Mouse (Mus musculus): ENCODE measurements around the gene Trib2.

The Trib2 gene

GRCm38 (mm10) chr12:15816740-15817178 is at the start of gene Trib2:
Gene Trib2 (minus strand): TSS chr12:15816922.
- peak; percentile 31 for DNase-seq (ENCODE audit: low spot score)

- DNase-seq (ENCODE audit: low spot score) = no peak
Measured at GRCm38 (mm10) chr12:15858005-15858404, 41.3 kb upstream of the Trib2 start.

DNA sequence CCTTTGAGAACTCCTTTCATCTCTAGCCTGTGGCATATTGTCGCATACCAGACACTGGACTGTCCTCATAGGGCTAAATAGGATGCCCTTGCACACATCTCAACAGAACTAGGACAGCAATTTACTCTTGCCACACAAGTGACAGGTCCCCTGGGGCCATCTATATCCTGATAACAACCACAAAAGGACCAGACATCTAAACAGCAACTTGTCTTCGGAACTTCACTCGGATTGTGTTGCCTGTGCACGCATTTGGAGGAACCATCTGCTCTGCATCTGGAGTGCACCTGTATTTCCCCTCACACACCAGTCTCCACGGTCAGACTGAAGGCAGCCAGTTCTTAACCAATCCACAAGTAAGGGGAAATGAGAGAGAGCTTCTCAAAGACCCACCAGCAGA is 39.2 kb upstream of the Trib2 start:
- DNase-seq (ENCODE audit: low spot score) = no peak

DNA sequence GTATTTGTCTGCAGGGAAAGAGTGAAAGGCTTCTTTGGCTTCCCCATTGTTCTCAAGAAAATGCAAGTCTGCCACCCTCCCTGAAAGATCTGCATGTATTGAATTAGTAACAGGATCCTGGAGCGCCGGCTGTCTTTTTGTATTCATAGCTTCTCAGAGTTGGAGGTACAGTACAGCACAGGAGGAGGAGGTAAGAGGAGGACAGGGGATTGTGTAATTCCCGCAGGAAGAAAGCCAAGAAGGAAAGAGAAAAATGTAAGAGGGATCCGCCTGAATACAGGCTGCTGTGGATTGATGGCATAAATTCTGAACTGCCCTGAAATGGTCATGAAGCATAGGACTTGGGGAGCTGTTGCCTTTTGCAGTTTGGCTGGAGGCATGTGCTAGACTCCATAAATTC is 36.1 kb upstream of the Trib2 start:
- no peak for DNase-seq (ENCODE audit: low spot score)

DNA sequence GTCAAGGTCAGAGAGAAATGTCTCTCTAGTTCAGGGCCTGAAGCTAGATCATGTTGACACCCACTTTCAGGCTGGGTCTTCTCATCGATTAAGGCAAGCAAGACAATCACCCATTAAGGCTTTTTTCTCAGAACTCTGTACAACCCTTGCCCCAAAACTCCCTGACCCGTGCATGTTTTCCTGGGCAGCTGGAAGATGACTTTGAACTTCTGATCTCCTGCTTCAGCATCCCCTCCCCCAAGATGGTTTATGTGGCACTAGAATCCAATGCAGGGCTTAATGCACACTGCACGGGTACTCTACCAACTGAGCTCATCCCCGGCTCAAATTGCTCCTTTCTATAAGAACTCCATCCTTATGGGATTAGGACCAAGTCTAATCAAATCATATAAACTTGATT is 35.3 kb upstream of the Trib2 start:
- DNase-seq (ENCODE audit: low spot score) = no peak

GRCm38 (mm10) chr12:15850441-15850895 is 33.7 kb upstream of the Trib2 start:
- no peak for DNase-seq (ENCODE audit: low spot score)

DNA sequence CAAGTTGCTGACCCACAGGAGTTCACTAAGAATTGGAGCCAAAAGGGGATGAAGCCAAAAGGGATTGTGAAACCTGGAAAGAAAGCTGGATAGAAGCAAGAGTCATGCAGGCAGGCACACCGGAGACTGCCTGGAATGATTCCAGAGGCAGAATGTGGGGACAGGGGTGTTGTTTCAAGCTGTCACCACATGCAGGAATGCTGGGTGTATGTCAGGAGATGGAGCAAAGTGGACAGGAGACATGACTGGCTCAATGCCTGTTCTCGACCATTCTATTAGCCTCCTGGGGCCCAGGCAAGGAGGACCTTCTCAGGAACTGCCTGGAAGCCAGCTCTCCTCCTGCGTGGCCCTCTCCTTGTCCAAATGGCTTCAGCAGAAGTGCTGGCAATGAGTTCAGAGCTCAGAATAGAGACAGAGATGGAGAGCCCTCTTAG is 33.2 kb upstream of the Trib2 start:
- no peak for DNase-seq (ENCODE audit: low spot score)

DNA sequence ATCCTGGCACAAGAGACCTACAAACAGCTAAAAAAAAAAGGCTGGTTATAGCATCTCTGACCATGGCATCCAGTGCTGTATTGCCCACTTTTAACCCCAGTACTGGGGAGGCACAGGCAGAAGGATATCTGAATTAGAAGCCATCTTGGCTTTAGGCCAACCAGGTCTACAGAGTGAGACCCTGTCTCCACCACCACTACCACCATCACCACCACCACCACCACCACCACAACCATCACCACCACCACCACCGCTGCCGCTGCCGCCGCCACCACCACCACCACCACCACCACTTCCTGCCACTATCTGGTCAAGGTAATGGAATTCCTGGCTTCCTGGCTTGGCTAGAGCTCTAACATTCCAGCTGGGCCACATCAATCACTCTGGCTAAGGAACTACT is 31.7 kb upstream of the Trib2 start:
- DNase-seq (ENCODE audit: low spot score) = no peak

GRCm38 (mm10) chr12:15844701-15845100 is 28.0 kb upstream of the Trib2 start:
- no peak for DNase-seq (ENCODE audit: low spot score)

DNA sequence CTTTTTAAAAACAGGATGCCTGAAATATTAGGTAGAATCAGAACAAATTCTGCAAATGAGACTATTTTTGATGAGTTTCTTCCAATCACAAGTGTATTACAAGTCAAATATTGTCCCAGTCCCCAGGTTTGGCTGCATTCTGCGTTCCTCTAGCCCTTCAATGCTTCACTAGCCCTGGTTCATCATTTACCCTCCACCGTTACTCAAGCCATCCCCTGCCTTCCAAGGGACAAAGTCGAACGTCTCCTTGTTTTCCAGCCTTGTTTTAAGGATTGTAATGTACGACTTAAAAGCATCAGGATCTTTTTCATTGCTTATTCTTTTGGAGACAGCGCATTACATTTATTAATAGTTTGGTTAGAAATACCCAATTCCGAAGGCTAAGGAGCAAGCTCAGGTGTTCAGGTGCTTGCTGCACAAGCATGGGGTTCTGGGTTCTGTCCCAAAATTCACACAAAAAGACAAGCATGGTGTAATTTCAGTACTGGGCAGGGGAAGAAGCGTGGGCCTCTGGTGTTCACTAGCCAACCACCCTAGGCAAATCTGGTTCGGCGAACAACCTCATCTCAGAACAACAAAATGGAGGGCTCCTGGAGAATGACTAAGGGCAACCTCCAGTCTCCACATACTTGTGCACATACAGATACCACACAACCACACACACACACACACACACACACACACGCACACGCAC is 24.3 kb upstream of the Trib2 start:
- no peak for DNase-seq (ENCODE audit: low spot score)

GRCm38 (mm10) chr12:15838201-15838600 is 21.5 kb upstream of the Trib2 start:
- no peak for DNase-seq (ENCODE audit: low spot score)

GRCm38 (mm10) chr12:15837566-15837965 is 20.8 kb upstream of the Trib2 start:
- no peak for DNase-seq (ENCODE audit: low spot score)

DNA sequence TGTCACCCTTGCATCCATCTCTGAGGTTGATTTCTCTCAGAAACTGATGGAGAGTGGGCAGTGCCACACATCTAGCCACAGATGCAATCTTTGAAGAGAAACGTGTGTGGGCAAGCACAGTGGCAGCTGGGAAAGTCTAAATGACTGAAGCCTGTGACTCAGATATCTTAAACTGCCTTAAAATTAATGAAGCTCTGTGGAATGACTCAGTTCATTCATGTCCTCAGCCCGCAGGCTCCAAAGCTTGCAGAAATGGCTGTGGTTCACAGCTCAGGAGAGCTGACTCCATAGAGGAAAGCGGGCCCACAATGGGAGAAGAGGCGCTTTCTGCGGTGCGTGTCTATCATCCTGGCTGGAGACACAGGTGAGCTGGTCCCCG is 15.9 kb upstream of the Trib2 start:
- no peak for DNase-seq (ENCODE audit: low spot score)

DNA sequence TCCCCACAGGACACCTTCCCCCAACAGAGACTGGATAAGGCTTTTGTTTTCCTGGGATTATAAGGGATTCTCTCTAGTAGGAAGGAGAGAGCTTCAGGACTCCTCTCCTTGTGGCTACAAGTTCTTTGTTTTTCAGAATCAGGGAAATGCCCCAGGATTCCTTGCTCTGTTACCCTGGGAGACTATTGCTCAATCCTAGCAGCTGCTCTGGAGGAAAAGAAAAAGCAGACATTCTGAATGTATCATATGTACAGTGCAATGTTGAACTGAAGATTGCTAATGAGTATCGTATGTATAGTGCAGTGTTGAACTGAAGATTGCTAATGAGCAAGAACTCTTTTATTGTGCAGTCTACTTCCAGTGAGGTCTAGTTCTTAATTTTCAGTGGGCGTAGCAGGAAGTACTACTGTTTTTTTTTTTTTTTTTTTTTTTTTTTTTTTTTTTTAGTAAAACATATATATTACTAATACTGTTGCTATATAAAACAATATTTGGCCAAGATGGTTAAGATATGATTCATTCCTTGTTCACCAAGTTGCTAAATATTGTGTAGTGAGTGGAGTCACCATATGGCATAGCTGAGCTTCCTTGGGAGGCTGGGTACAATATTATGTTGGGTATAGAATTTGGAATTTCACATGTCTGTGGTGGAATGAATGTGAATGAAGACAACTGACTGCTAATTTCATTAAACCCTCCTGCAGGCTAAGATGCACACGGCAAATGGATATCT is 15.4 kb upstream of the Trib2 start:
- DNase-seq (ENCODE audit: low spot score) = no peak

DNA sequence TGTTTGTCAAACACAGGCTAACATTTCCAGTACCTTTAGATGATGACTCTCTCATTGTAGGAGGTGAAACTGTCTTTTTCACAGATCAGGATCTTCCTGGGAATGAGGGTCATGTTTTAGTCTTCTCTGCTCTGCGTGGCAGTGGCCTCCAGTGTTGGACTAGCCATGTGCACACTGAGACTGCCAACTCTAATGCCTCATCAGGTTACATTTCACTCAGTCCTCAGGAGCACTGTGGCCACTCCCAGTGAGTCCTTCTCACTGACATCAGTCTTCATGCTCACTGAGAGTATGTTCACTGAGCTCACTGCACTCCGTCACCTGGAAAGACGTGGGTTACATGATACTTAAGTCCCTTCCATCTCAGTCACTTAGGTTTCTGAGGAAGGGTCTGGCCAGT is 14.0 kb upstream of the Trib2 start:
- no peak for DNase-seq (ENCODE audit: low spot score)

GRCm38 (mm10) chr12:15828815-15829398 is 12.2 kb upstream of the Trib2 start:
- DNase-seq (ENCODE audit: low spot score) = no peak

GRCm38 (mm10) chr12:15821019-15821418 is 4.3 kb upstream of the Trib2 start:
- no peak for DNase-seq (ENCODE audit: low spot score)

GRCm38 (mm10) chr12:15817365-15817764 is 643 bp upstream of the Trib2 start:
- no peak for DNase-seq (ENCODE audit: low spot score)

- no peak for DNase-seq (ENCODE audit: low spot score)
Measured at GRCm38 (mm10) chr12:15816254-15816605, 492 bp downstream of the Trib2 start.

- DNase-seq (ENCODE audit: low spot score) = no peak
Measured at GRCm38 (mm10) chr12:15815576-15816253, 1.0 kb downstream of the Trib2 start.

GRCm38 (mm10) chr12:15815170-15815575 is 1.5 kb downstream of the Trib2 start:
- DNase-seq (ENCODE audit: low spot score) = no peak

DNA sequence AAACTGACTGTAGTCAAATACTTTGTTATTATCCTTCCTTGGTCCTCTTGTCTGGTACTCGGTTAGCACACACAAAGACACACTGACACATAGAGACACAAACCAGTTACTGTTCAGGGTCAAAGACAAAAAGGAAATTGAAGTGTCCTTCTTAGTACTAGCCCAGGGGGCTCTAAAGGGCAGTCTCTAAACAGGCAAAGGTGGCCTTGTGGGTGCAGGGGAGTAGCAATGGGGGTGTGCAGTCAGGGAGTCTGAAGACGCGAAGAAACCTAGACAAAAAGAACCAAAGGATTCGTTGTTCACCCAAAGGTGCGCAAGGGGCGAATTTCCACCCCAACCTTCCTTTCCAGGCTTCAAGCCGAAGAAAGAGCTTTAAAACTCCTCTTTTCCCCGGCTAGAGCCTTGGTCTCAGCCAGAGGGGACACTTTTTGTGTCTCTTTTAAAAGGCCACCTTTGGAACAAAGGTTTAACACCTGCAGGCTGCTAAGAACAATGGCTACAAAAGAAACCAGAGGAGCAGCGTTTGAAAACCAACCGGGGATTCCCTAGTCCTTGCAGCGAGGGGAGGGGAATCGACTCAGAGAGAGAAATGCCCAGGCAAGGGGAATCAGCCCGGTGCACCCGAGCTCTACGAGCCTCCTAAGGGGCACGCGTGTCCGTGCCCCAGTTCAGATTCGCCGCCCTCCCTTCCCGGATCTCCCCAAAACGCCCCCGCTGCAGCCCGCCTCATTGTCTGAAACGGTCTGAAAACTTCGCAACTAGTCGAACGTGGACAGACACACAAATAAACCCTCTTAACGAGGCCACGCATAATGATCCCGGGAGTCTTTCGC is 2.3 kb downstream of the Trib2 start:
- no peak for DNase-seq (ENCODE audit: low spot score)

Measured in urinary bladder, postnatal 10 days (tissue).